Mouse (Mus musculus) cortical plate, adult 2 months (tissue): Measurements from ENCODE around the gene Ptms.

Source experiments
- CTCF ChIP-seq: fragments of 200-500 bp; IDR thresholded peaks from 2 replicates; pipeline ENCODE4 v1.5.1; 2011; ENCODE audit warnings: mild to moderate bottlenecking, control low read depth, low read length; ENCODE audit not compliant: insufficient read depth; ENCODE audit errors: extremely low read depth
- POLR2A ChIP-seq: fragments of 200-500 bp; IDR thresholded peaks from 2 replicates; pipeline ENCODE4 v1.6.1; 2011; ENCODE audit warnings: mild to moderate bottlenecking, low read length, control low read depth; ENCODE audit not compliant: insufficient read depth; ENCODE audit errors: extremely low read depth

GRCm38 (mm10) chr6:124865766-124866362 is 54.0 kb downstream of the Ptms start:
- TF ChIP-seq CTCF (no peak), POLR2A (no peak)
